Mouse (Mus musculus) regulatory T cell (primary cell): Measurements from ENCODE around the gene Sulf2.

ENCODE experiments used
- in situ Hi-C: fragments of 300-600 bp; cut with MboI, MseI; formaldehyde crosslinking; loops from one replicate; pipeline ENCODE4 v1.15.1; 2025; ENCODE audit warnings: high pct_unique_total_duplicates

The Sulf2 gene

GRCm38 (mm10) chr2:166066434-166066833, 89.0 kb downstream of the Sulf2 start:
- in situ Hi-C loops = loop anchor here (25.0 kb wide), 1 partner anchor 229 kb away; no protein-coding TSS in a partner anchor

- in situ Hi-C loops = loop anchor here (25.0 kb wide), 1 partner anchor 225 kb away; no protein-coding TSS in a partner anchor
Measured at GRCm38 (mm10) chr2:166062431-166062830, 93.0 kb downstream of the Sulf2 start.

- in situ Hi-C loops = loop anchor here (25.0 kb wide), 1 partner anchor 225 kb away; no protein-coding TSS in a partner anchor
Measured at GRCm38 (mm10) chr2:166062008-166062407, 93.5 kb downstream of the Sulf2 start.

- in situ Hi-C loops = loop anchor here (25.0 kb wide), 1 partner anchor 223 kb away; no protein-coding TSS in a partner anchor
Measured at GRCm38 (mm10) chr2:166059684-166060423, 95.6 kb downstream of the Sulf2 start.

GRCm38 (mm10) chr2:166054002-166054539, 101.4 kb downstream of the Sulf2 start:
- in situ Hi-C loops = loop anchor here (25.0 kb wide), 1 partner anchor 217 kb away; no protein-coding TSS in a partner anchor

GRCm38 (mm10) chr2:166051966-166052365, 103.5 kb downstream of the Sulf2 start:
- in situ Hi-C loops = loop anchor here (25.0 kb wide), 1 partner anchor 215 kb away; no protein-coding TSS in a partner anchor

- in situ Hi-C loops = loop anchor here (25.0 kb wide), 1 partner anchor 214 kb away; no protein-coding TSS in a partner anchor
Measured at GRCm38 (mm10) chr2:166051421-166051820, 104.0 kb downstream of the Sulf2 start.

GRCm38 (mm10) chr2:166048852-166049251, 106.6 kb downstream of the Sulf2 start:
- in situ Hi-C loops = loop anchor here (10.0 kb wide), 1 partner anchor 134 kb away; no protein-coding TSS in a partner anchor

GRCm38 (mm10) chr2:166047931-166048330, 107.5 kb downstream of the Sulf2 start:
- in situ Hi-C loops = loop anchor here (10.0 kb wide), 1 partner anchor 133 kb away; no protein-coding TSS in a partner anchor

- in situ Hi-C loops = loop anchor here (10.0 kb wide), 1 partner anchor 131 kb away; no protein-coding TSS in a partner anchor
Measured at GRCm38 (mm10) chr2:166045549-166046501, 109.6 kb downstream of the Sulf2 start.

- in situ Hi-C loops = loop anchor here (10.0 kb wide), 1 partner anchor 130 kb away; no protein-coding TSS in a partner anchor
Measured at GRCm38 (mm10) chr2:166045006-166045405, 110.5 kb downstream of the Sulf2 start.

- in situ Hi-C loops = loop anchor here (10.0 kb wide), 1 partner anchor 128 kb away; no protein-coding TSS in a partner anchor
Measured at GRCm38 (mm10) chr2:166042542-166042941, 112.9 kb downstream of the Sulf2 start.

- in situ Hi-C loops = loop anchor here (5.0 to 10.0 kb wide), 2 partner anchors 37 to 125 kb away; no protein-coding TSS in a partner anchor
Measured at GRCm38 (mm10) chr2:166039681-166040080, 115.8 kb downstream of the Sulf2 start.

- in situ Hi-C loops = loop anchor here (5.0 kb wide), 1 partner anchor 33 kb away; no protein-coding TSS in a partner anchor
Measured at GRCm38 (mm10) chr2:166035725-166036124, 119.7 kb downstream of the Sulf2 start.

GRCm38 (mm10) chr2:166034967-166035490, 120.4 kb downstream of the Sulf2 start:
- in situ Hi-C loops = loop anchor here (5.0 kb wide), 1 partner anchor 33 kb away; no protein-coding TSS in a partner anchor

GRCm38 (mm10) chr2:166032628-166033027, 122.8 kb downstream of the Sulf2 start:
- in situ Hi-C loops = no loop called here

- in situ Hi-C loops = no loop called here
Measured at GRCm38 (mm10) chr2:166031120-166031929, 124.1 kb downstream of the Sulf2 start.

GRCm38 (mm10) chr2:166030256-166030995, 125.0 kb downstream of the Sulf2 start:
- in situ Hi-C loops = no loop called here

GRCm38 (mm10) chr2:166029232-166029631, 126.2 kb downstream of the Sulf2 start:
- in situ Hi-C loops = no loop called here
